Mouse (Mus musculus): Measurements from ENCODE around the gene Tmem14a. TPM values are rescaled to one million over a fixed set of nuclear protein-coding genes. Genes with fewer than 3 reads are reported as not detected.
"Not testable (repeated sequence)": the region's sequence is repeated elsewhere in the genome, so short reads cannot be mapped to it uniquely, and the experiment has no call there.

The Tmem14a gene
- polyA plus RNA-seq, 1 experiment: 2.2 TPM

GRCm38 (mm10) chr1:21274437-21275040 lies 56.2 kb downstream of the Tmem14a start:
- H3K27ac ChIP-seq (ENCODE audit: insufficient read depth, low read depth, low read length): no peak overlapping the region
- TF ChIP-seq CTCF (IDR thresholded peaks at IDR 0.05; ENCODE audit: extremely low read depth, insufficient read length, insufficient replicate concordance, low read depth, low read length) (no peak), POLR2A (IDR thresholded peaks at IDR 0.05; ENCODE audit: low read depth, low read length) (no peak)
- no peaks in the 10 kb centered on the region for H3K27me3 ChIP-seq (ENCODE audit: control insufficient read depth, insufficient read depth, low read length)
- WGBS: 57% methylated on average over 2 of the region's 2 CpGs
- no peaks in the 10 kb centered on the region; the same call in 1 of the 2 replicates for H3K4me1 ChIP-seq (ENCODE audit: control insufficient read depth, insufficient read depth, insufficient read length, low read length)
- no peak overlapping the region for H3K4me3 ChIP-seq (ENCODE audit: low read depth, low read length)
- no peaks in the 10 kb centered on the region for H3K36me3 ChIP-seq (ENCODE audit: control insufficient read depth, insufficient read depth, low read length)

GRCm38 (mm10) chr1:21275366-21275765 lies 57.0 kb downstream of the Tmem14a start:
- not testable (repeated sequence) for H3K4me1 ChIP-seq (ENCODE audit: control insufficient read depth, insufficient read depth, insufficient read length, low read length); H3K4me3 ChIP-seq (ENCODE audit: low read depth, low read length); H3K27me3 ChIP-seq (ENCODE audit: control insufficient read depth, insufficient read depth, low read length); H3K27ac ChIP-seq (ENCODE audit: insufficient read depth, low read depth, low read length); H3K36me3 ChIP-seq (ENCODE audit: control insufficient read depth, insufficient read depth, low read length)
- WGBS: 86% methylated on average over 5 of the region's 5 CpGs

GRCm38 (mm10) chr1:21276158-21276557 lies 57.8 kb downstream of the Tmem14a start:
- not testable (repeated sequence) for H3K27me3 ChIP-seq (ENCODE audit: control insufficient read depth, insufficient read depth, low read length); H3K36me3 ChIP-seq (ENCODE audit: control insufficient read depth, insufficient read depth, low read length); H3K4me1 ChIP-seq (ENCODE audit: control insufficient read depth, insufficient read depth, insufficient read length, low read length); H3K27ac ChIP-seq (ENCODE audit: insufficient read depth, low read depth, low read length); H3K4me3 ChIP-seq (ENCODE audit: low read depth, low read length)
- 24% methylated on average over 2 of the region's 2 CpGs for WGBS

Other genes starting within 250 kb of the Tmem14a start
- gene Tram2, start 139.3 kb upstream of the Tmem14a start, polyA plus RNA-seq (2012; rRNA removed): 2.5 and 7.9 TPM in 2 replicates
- gene Gsta3, start 22.0 kb downstream of the Tmem14a start, polyA plus RNA-seq (2012; rRNA removed): 1.1 and 2.4 TPM in 2 replicates
- gene Khdc1a, start 131.1 kb downstream of the Tmem14a start, polyA plus RNA-seq (2012; rRNA removed): 0.08 TPM in 1 of 2 replicates, not detected in the other
- not detected in 2 replicates for gene Khdc1c, start 149.8 kb downstream of the Tmem14a start, polyA plus RNA-seq (2012; rRNA removed)
- gene Khdc1b, start 165.0 kb downstream of the Tmem14a start, polyA plus RNA-seq (2012; rRNA removed): not detected in 2 replicates

Measured in small intestine, adult 2 months (tissue).